Mouse (Mus musculus) brain, embryonic 14.5 days (tissue): ENCODE data around the gene Galntl6. TPM values are rescaled to one million over a fixed set of nuclear protein-coding genes. Genes with fewer than 3 reads are reported as not detected.

Experiments
- DNase-seq: peaks from one replicate; pipeline ENCODE4 v3.0.0-alpha.2; 2011; ENCODE audit warnings: low read depth
- CTCF ChIP-seq: fragments of 200-500 bp; IDR thresholded peaks from 2 replicates; pipeline ENCODE4 v1.5.1; 2012; ENCODE audit warnings: inconsistent platforms, mild to moderate bottlenecking, moderate library complexity, borderline replicate concordance; ENCODE audit not compliant: insufficient read depth, insufficient read length; ENCODE audit errors: extremely low read depth
- POLR2A ChIP-seq: fragments of 200-500 bp; IDR thresholded peaks from 2 replicates; pipeline ENCODE4 v1.6.1; 2012; ENCODE audit warnings: mild to moderate bottlenecking, inconsistent platforms, borderline replicate concordance; ENCODE audit not compliant: poor library complexity, insufficient read depth, insufficient read length, severe bottlenecking; ENCODE audit errors: extremely low read depth
- polyA plus RNA-seq: library from polyadenylated mRNA; depleted of rRNA; stranded (reverse); fragments of >200 nt; gene quantifications from 2 replicates; pipeline ENCODE4 v1.2.3, GENCODE M21; 2012

Gene Galntl6
- polyA plus RNA-seq, 1 experiment = 9.0 TPM

GRCm38 (mm10) chr8:57918720-57919640 is 993.5 kb downstream of the Galntl6 start:
- TF ChIP-seq CTCF (no peak), POLR2A (no peak)
- peak; percentile 85 for DNase-seq

DNA sequence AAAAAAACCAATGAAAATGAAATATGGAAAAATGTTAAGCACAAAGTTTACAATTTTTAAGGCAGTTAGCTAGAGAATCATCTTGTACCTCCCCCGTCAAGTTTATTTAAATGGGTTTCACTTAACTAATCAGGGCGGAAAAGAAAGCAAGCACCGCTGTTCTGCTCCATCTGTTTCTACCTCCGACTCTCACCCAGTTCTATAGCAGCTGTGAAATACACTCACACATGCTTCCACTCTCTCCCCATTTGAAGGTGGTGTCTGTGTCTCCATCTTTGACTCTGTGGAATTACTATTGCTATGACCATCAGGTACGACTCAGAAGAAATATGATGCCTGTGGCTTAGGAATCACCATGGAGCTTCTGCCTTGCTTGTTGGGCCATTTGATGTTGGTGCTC is 1019.1 kb downstream of the Galntl6 start:
- DNase-seq = no peak
- TF ChIP-seq CTCF (no peak), POLR2A (no peak)

DNA sequence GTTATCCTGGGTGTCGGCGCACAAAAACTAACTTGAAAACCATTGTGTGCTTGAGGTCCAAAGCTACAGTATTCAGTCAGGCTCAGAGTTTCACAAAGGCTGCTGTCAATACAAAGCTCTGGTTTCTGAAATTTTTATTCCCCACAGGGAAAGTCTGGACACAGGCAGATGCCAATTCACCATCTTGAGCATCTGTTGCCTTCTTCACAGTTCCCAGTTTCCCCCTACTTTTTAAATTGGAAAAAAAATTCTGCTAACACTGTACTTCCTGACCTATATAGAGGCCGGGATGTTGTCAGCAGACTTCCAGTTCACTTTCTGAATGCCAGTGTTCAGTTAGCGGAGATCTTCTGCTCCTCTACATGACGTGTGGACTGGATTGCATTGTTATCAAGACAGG is 1020.3 kb downstream of the Galntl6 start:
- TF ChIP-seq CTCF = no peak
- no peak for TF ChIP-seq POLR2A
- DNase-seq = peak; percentile 24

DNA sequence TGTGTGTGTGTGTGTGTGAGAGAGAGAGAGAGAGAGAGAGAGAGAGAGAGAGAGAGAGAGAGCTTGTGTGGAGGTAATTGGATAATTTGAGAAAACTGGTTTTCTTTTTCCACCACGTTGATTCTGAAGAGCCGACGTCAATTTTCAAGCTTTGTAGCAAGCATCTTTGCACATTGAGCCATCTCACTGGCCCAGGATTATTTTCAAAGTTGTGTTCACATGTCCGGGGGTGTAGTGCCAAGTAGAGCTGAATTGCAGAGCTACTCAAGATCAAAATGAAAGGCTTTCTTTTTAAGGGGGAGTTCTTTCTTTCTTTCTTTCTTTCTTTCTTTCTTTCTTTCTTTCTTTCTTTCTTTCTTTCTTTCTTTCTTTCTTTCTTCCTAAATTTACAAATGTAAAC is 1022.3 kb downstream of the Galntl6 start:
- DNase-seq = no peak
- no peak for TF ChIP-seq POLR2A

- DNase-seq = no peak
- TF ChIP-seq POLR2A = no peak
- TF ChIP-seq CTCF = peak; percentile 3; the same call in 1 of the 2 replicates
Measured at GRCm38 (mm10) chr8:57888831-57889230, 1023.6 kb downstream of the Galntl6 start.

GRCm38 (mm10) chr8:57879452-57879851 is 1033.0 kb downstream of the Galntl6 start:
- peak; percentile 46 for DNase-seq
- TF ChIP-seq POLR2A = no peak
- TF ChIP-seq CTCF = no peak

GRCm38 (mm10) chr8:57849074-57849473 is 1063.4 kb downstream of the Galntl6 start:
- no peak for DNase-seq
- TF ChIP-seq POLR2A (no peak), CTCF (no peak)

GRCm38 (mm10) chr8:57843461-57843860 is 1069.0 kb downstream of the Galntl6 start:
- TF ChIP-seq POLR2A = no peak
- no peak for TF ChIP-seq CTCF
- peak; percentile 51 for DNase-seq

DNA sequence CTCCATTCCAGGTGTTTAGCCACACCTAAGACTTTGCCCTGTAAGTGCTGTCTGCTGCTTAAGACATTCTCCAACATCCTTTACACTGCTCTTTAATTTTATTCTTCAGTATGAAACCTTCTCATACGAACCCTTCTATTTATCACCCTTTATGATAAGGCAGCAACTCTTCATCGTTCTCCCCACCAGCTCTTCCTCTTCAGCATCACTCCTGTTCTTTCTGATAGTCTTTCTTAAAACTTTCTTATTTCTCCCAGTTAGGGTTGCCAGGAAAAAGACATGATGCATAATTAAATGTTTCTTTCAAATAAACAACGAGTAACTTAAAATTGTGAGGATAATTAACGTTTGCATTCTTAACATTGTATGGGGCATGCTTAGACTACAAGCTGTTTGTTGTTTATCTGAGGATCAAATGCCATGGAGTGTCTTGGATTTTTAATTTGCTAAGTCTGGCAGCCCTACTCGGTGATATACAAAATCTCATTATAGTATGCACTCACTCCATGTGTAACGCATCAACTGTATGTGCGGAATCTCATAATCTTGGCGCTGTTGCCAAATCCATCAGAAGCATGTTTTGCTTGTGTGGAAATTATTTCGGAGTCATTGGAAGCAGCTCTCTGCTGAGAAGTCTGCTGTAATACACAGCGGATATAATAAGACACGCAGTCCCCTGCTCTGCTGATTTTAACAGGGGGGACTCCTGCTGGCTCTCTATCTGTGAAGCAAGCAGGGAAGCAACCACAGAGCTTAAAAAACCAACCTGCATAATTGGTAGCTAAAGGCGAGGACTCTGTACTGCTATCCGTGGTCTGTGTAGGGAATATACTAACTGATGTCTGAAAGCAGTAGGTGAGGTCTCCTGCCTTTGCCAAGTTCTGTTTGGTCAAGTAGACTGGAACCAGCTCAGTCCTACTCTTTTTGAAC is 1069.7 kb downstream of the Galntl6 start:
- peak; percentile 90 for DNase-seq

GRCm38 (mm10) chr8:57841446-57841845 is 1071.0 kb downstream of the Galntl6 start:
- TF ChIP-seq CTCF (no peak), POLR2A (no peak)
- DNase-seq = peak; percentile 85

More for the DNA sequence above, 1069.7 kb downstream of the Galntl6 start:
- TF ChIP-seq POLR2A = no peak

GRCm38 (mm10) chr8:57837384-57837783 is 1075.1 kb downstream of the Galntl6 start:
- TF ChIP-seq CTCF (no peak), POLR2A (no peak)
- peak; percentile 68 for DNase-seq

- peak; percentile 30 for DNase-seq
- TF ChIP-seq CTCF = no peak
Measured at GRCm38 (mm10) chr8:57836981-57837380, 1075.5 kb downstream of the Galntl6 start.

GRCm38 (mm10) chr8:57836201-57836883 is 1076.1 kb downstream of the Galntl6 start:
- no peak for TF ChIP-seq POLR2A
- DNase-seq = peak; percentile 78
